Mouse (Mus musculus) neural tube, embryonic 11.5 days (tissue): Measurements from ENCODE around the gene Lim2. TPM values are rescaled to one million over a fixed set of nuclear protein-coding genes. Genes with fewer than 3 reads are reported as not detected.
"Not testable (repeated sequence)": the region's sequence is repeated elsewhere in the genome, so short reads cannot be mapped to it uniquely, and the experiment has no call there.

Source experiments
- ATAC-seq: fragments of 200-750 bp; cut with Nextera tagmentation; 2 replicates; pipeline ENCODE4 v1.8.0; 2017; ENCODE audit warnings: moderate number of reproducible peaks, mild to moderate bottlenecking, moderate TSS enrichment, moderate library complexity; ENCODE audit not compliant: insufficient read depth, low FRiP score, low TSS enrichment
- DNase-seq: peaks from one replicate; pipeline ENCODE4 v3.0.0-alpha.2; 2015; ENCODE audit warnings: low spot score
- H3K27ac ChIP-seq: fragments of 300-500 bp; sonication (generic); 2 replicates; pipeline ENCODE4 v1.5.1; 2014; ENCODE audit warnings: low read depth, mild to moderate bottlenecking, low read length
- H3K27me3 ChIP-seq: fragments of 300-500 bp; sonication (generic); 2 replicates; pipeline ENCODE4 v1.6.1; 2014; ENCODE audit warnings: mild to moderate bottlenecking, low read length, mixed read lengths; ENCODE audit not compliant: control insufficient read depth, insufficient read depth
- H3K36me3 ChIP-seq: fragments of 300-500 bp; sonication (generic); 2 replicates; pipeline ENCODE4 v1.6.1; 2014; ENCODE audit warnings: mild to moderate bottlenecking, low read length, moderate library complexity, mixed read lengths; ENCODE audit not compliant: control insufficient read depth, insufficient read depth
- H3K4me1 ChIP-seq: fragments of 300-500 bp; sonication (generic); 2 replicates; pipeline ENCODE4 v1.6.1; 2014; ENCODE audit warnings: low read length, mixed read lengths; ENCODE audit not compliant: control insufficient read depth, insufficient read depth
- H3K4me2 ChIP-seq: fragments of 300-500 bp; sonication (generic); 2 replicates; pipeline ENCODE4 v1.6.1; 2014; ENCODE audit warnings: low read depth, mild to moderate bottlenecking, moderate library complexity
- H3K4me3 ChIP-seq: fragments of 300-500 bp; sonication (generic); 2 replicates; pipeline ENCODE4 v1.5.1; 2014; ENCODE audit warnings: low read depth, low read length
- H3K9ac ChIP-seq: fragments of 300-500 bp; sonication (generic); 2 replicates; pipeline ENCODE4 v1.6.1; 2014; ENCODE audit warnings: mild to moderate bottlenecking, low read length
- H3K9me3 ChIP-seq: fragments of 300-500 bp; sonication (generic); 2 replicates; pipeline ENCODE4 v1.6.1; 2016; ENCODE audit warnings: low read length; ENCODE audit not compliant: control insufficient read depth
- WGBS: fragments of 180-500 bp; shearing (Covaris S2); extraction: QIAGEN DNeasy Blood & Tissue Kit; methylation state at CpG from one replicate; pipeline ENCODE4 v1.1.7; 2014; 5-methylcytosine and 5-hydroxymethylcytosine counted together
- polyA plus RNA-seq: library from polyadenylated mRNA; unstranded; fragments of >200 nt; fragmentation: Nextera tagmentation; extraction: Ambion mirVana; gene quantifications from 2 replicates; pipeline ENCODE4 v1.2.1, GENCODE M21; 2014

The Lim2 gene
- not detected in 2 replicates for polyA plus RNA-seq

DNA sequence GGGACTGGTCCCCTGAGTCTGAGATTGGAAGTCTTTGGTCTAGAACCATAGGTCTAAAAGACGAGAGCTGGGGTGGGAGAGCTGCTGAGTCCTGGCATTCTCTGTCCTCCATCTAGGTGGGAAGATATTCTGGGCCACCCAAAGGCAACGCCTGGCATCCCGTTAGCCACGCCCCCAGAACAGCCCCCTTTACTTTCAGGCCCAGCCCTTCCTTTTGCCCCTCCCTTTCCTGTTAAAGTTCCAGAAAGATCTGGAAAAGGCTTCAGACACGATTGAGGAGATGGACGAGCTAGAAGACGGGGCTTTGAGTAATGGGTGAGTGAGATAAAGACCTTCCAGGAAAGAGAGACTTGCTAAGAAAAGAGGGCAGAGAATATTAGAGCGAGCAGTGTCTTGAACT lies at the start of gene Lim2:
Lim2 (plus strand) TSS at position 265 of the 400 bp plus-strand sequence.
- WGBS = 87% methylated on average over 8 of the region's 8 CpGs
- Histone ChIP-seq H3K27me3 (no peaks in the 10 kb centered on the region), H3K4me3 (no peak within 1 kb of the TSS), H3K27ac (no peak within 1 kb of the TSS), H3K9ac (no peak within 1 kb of the TSS), H3K36me3 (no peaks in the 10 kb centered on the region), H3K4me1 (no peaks in the 10 kb centered on the region), H3K9me3 (no peaks in the 10 kb centered on the region), H3K4me2 (no peak within 1 kb of the TSS)
- ATAC-seq (no peak), DNase-seq (no peak)

DNA sequence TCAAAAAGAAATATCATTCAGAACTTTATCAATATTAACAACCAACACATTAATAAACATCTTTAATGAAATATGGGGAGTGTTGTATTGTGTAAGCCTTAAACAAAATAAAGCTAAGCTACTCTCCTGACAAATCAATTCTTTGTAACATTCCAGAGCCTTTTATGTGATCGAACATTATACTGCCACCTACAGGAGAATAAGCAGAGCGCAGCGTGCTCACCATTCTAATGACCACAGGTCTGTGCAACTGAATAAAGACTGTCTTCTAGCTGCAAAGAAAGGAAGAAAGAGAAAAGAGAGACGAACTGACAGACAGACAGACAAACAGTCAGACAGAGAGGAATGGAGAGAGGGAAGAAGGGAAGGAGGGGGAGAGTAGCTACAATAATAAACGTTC lies 49.2 kb upstream of the Lim2 start:
- no peaks in the 10 kb centered on the region for H3K36me3 ChIP-seq
- no peaks in the 10 kb centered on the region for H3K4me1 ChIP-seq
- DNase-seq (peak; percentile 40), ATAC-seq (no peak)
- H3K9me3 ChIP-seq = no peaks in the 10 kb centered on the region
- no peak overlapping the region for H3K9ac ChIP-seq
- no peak overlapping the region for H3K4me3 ChIP-seq
- WGBS = 22% methylated on average over 5 of the region's 5 CpGs
- H3K27me3 ChIP-seq = no peaks in the 10 kb centered on the region
- no peak overlapping the region for H3K27ac ChIP-seq
- H3K4me2 ChIP-seq = no peak overlapping the region

DNA sequence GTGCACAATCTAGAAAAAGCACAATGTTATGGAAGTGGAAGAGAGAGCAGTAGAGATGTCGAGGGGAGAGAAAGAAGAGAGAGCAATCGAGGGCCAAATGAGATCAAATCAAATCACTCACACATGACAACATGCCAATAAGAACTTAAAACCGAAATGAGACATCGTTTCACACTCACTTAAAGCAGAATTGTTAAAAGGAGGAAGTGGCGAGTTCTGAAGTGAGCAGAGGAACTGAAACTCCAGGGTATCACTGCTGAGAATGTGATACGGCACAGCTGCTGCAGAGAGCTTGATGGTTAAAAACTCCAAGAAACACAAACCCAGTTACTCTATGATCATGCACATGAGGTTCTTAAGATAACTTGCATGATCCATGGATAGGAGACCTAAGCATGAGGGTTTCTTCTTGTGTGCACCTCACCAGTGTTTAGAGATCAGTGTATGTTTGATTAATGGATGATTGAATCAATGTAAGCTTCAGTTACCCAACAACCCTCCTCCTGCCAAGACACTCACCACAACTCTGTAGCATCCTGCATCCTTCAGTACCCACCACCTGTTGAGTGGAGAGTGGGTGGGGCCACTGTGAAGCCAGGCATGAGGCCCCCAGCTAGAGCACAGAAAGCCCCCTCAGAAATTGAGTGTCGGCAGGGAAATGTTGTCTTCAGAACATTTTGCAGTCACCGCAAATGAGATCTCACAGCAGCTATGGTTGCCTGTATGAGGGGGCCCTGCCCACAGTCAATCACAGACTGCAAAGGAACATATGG lies 34.9 kb upstream of the Lim2 start:
- Histone ChIP-seq H3K9me3 (no peaks in the 10 kb centered on the region), H3K4me1 (no peaks in the 10 kb centered on the region), H3K4me2 (no peak overlapping the region), H3K4me3 (no peak overlapping the region), H3K9ac (no peak overlapping the region), H3K27ac (no peak overlapping the region), H3K36me3 (no peaks in the 10 kb centered on the region), H3K27me3 (no peaks in the 10 kb centered on the region)
- WGBS = 84% methylated on average over 8 of the region's 8 CpGs
- no peak for ATAC-seq
- no peak for DNase-seq

DNA sequence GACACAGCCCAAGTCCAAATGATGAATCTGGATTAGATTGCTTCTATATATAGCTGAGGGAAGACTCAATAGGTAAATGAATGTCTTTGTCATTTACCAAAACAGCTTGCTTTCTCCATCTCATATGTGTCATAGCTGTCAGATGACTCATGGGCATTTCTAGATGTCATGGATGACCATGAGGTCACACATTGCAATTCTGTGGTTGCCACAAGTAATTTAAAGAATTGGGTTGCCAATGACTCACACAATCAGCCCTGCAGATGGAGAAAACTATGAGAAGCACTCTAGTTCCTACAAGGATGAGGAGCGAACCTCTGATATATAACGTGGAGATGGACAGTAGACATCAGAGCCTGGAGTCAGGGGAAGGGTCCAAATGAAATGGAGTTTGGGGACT lies 28.0 kb upstream of the Lim2 start:
- Histone ChIP-seq H3K27me3 (no peaks in the 10 kb centered on the region), H3K9me3 (no peaks in the 10 kb centered on the region), H3K27ac (no peak overlapping the region), H3K4me3 (no peak overlapping the region), H3K4me1 (no peaks in the 10 kb centered on the region), H3K36me3 (no peaks in the 10 kb centered on the region), H3K9ac (no peak overlapping the region), H3K4me2 (no peak overlapping the region)
- no peak for ATAC-seq
- WGBS = 79% methylated on average over 2 of the region's 2 CpGs
- no peak for DNase-seq

DNA sequence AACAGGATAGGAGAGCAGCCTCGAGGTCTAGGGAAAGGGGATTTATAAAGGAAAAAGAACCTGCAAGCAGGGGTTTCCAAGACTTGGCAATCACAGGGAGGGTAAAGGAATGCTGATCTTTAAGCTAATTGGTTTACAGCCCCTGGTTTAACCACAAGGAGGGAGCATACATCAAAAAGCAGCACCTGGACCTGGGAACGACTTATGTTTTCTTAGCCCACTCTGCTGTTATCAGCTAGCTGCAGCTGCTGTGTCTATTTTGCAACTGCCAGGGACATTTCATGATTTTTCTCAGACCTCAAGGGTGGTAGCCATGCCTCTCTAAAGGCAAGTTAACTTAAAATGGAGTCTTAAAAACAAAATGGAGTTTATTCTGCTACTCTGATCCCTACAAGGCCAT lies 24.8 kb upstream of the Lim2 start:
- H3K36me3 ChIP-seq = no peaks in the 10 kb centered on the region
- no peak overlapping the region for H3K27ac ChIP-seq
- no peak for ATAC-seq
- H3K9ac ChIP-seq = no peak overlapping the region
- no peaks in the 10 kb centered on the region for H3K27me3 ChIP-seq
- H3K4me3 ChIP-seq = no peak overlapping the region
- 21% methylated on average over 2 of the region's 2 CpGs for WGBS
- no peak overlapping the region for H3K4me2 ChIP-seq
- H3K9me3 ChIP-seq = no peaks in the 10 kb centered on the region
- DNase-seq = no peak
- no peaks in the 10 kb centered on the region for H3K4me1 ChIP-seq

DNA sequence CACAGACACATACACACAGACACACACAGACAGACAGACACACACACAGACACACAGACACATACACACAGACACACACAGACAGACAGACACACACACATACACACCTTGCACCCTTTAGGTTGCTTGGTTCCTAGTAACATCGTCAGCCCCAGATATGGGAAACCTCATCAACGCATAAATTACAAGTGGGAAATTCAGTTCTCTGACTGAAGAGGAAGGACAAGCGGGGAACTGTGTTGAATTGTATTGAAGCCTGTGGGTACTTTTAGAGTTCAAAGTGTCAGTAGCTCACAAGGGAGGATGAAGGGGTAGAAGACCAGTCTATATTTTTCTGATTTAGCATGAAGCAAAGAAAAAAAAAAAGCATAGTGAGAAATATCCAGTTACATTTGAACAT lies 19.9 kb upstream of the Lim2 start:
- H3K9ac ChIP-seq = no peak overlapping the region
- WGBS = 84% methylated on average over 3 of the region's 3 CpGs
- no peaks in the 10 kb centered on the region for H3K9me3 ChIP-seq
- H3K4me2 ChIP-seq = no peak overlapping the region
- H3K27me3 ChIP-seq = no peaks in the 10 kb centered on the region
- no peaks in the 10 kb centered on the region for H3K4me1 ChIP-seq
- no peak overlapping the region for H3K27ac ChIP-seq
- no peak for ATAC-seq
- no peak overlapping the region for H3K4me3 ChIP-seq
- no peak for DNase-seq
- H3K36me3 ChIP-seq = no peaks in the 10 kb centered on the region

DNA sequence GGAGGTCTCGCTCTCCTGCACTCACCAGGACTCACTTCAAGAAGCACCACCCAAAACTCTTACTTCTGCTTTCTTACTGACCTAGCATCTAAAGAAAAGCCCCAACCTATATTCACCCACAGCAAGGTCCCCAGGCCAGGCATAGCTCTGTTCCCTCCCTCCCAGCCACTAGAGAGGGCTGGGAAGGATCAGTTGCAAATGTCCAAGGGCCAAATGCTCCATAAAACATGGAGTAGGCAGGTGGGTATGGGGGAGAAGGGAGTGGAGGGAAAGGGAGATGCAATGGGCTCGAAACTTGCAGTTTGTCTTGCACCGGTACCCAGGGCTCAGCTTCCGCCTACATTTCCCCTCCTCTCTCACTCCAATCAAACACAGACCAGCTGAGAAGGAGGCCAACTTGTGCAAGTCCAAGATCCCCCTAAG lies 19.3 kb upstream of the Lim2 start, which contains the start of gene Siglecg:
Siglecg (plus strand) TSS at position 74 of the 423 bp plus-strand sequence.
- Histone ChIP-seq H3K27ac (no peak within 1 kb of the TSS), H3K36me3 (no peaks in the 10 kb centered on the region), H3K4me3 (no peak within 1 kb of the TSS), H3K27me3 (no peaks in the 10 kb centered on the region), H3K4me1 (no peaks in the 10 kb centered on the region), H3K9me3 (no peaks in the 10 kb centered on the region), H3K9ac (no peak within 1 kb of the TSS), H3K4me2 (no peak within 1 kb of the TSS)
- no peak for ATAC-seq
- no peak for DNase-seq
- 81% methylated on average over 4 of the region's 4 CpGs for WGBS

DNA sequence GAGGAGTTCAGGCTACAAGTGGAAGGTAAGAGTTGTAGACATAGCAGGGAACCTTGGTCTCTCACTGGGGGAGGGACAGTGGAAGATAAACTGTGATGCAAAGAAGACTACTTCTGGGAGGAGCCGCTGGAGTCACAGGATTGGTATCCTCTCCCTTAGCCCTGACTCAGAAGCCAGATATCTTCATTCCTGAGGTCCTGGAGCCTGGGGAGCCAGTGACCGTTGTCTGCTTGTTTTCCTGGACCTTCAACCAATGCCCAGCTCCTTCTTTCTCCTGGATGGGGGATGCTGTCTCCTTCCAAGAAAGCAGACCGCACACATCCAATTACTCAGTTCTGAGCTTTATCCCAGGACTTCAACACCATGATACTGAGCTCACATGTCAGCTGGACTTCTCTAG lies 18.4 kb upstream of the Lim2 start:
- H3K36me3 ChIP-seq = no peaks in the 10 kb centered on the region
- no peaks in the 10 kb centered on the region for H3K27me3 ChIP-seq
- H3K9ac ChIP-seq = no peak overlapping the region
- no peak overlapping the region for H3K4me2 ChIP-seq
- H3K4me3 ChIP-seq = no peak overlapping the region
- no peaks in the 10 kb centered on the region for H3K9me3 ChIP-seq
- no peak for ATAC-seq
- H3K4me1 ChIP-seq = no peaks in the 10 kb centered on the region
- DNase-seq = no peak
- 81% methylated on average over 3 of the region's 3 CpGs for WGBS
- H3K27ac ChIP-seq = no peak overlapping the region

DNA sequence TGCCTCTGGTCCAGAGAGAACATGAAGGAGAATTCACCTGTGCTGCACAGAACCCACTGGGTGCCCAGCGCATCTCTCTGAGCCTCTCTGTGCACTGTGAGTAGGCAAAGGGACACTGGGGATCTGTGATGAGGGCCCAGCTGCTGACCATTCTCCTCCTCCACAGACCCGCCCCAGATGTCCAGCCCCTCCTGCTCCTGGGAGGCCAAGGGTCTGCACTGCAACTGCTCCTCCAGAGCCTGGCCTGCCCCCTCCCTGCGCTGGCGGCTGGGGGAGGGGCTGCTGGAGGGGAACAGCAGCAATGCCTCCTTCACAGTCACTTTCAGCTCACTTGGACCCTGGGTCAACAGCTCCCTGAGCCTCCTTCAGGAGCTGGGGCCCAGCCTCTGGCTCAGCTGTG lies 15.7 kb upstream of the Lim2 start:
- not testable (repeated sequence) for H3K4me2 ChIP-seq, H3K9me3 ChIP-seq, H3K4me3 ChIP-seq, H3K4me1 ChIP-seq, DNase-seq, H3K27ac ChIP-seq, ATAC-seq, H3K36me3 ChIP-seq, H3K9ac ChIP-seq, H3K27me3 ChIP-seq
- 33% methylated on average over 4 of the region's 4 CpGs for WGBS
